Mouse (Mus musculus): ENCODE data around the gene Tlr5.

Tlr5 gene

GRCm38 (mm10) chr1:182990092-182990762 is 35.6 kb downstream of the Tlr5 start:
- in situ Hi-C loops (cut with MboI, MseI), result no loop called here

GRCm38 (mm10) chr1:182991002-182991778 is 36.6 kb downstream of the Tlr5 start:
- in situ Hi-C loops (cut with MboI, MseI), result no loop called here

Data from T-helper 2 cell (primary cell).